Comparison of ENCODE assay signal across 8 mouse cellular contexts in the genomic region with DNA sequence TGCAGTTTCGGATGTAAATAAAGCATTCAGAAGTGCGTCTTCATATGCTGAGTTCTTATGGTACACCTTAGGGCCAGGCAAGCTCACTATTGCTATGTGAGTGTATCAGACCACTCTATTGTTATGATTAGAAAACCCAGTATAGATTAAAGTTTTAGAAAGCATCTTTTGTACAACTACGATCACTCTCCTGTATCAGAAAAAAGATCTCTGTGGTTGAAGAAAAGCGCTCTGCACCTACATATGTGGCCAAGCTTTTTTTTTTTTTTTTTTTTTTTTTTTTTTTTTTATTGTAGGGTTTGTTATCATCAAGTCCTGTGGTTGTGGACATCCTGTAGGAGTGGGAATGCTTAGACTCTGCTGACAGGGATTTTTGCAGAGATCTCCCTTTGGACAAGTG. TPM values are rescaled to one million over a fixed set of nuclear protein-coding genes. Genes with fewer than 3 reads are reported as not detected.
DNase-seq lines count a peak whose midpoint lies in the region; ATAC-seq and TF ChIP-seq lines count a peak whose summit lies in the region.

No protein-coding gene starts in this region.

- no peak overlapping the region for H3K27ac ChIP-seq in heart, embryonic 15.5 days
- H3K27ac ChIP-seq in hindbrain, embryonic 11.5 days (ENCODE audit: low read depth, low read length): no peak overlapping the region
- H3K27ac ChIP-seq in midbrain, embryonic 13.5 days: no peak overlapping the region

- peaks cover 4% of the 10 kb centered on the region for H3K4me1 ChIP-seq in heart, embryonic 15.5 days (replicated peaks)
- peaks cover 18% of the 10 kb centered on the region for H3K4me1 ChIP-seq in G1E (ENCODE audit: insufficient read depth, low read depth, low read length)
- no peaks in the 10 kb centered on the region for H3K4me1 ChIP-seq in hindbrain, embryonic 11.5 days (replicated peaks; ENCODE audit: control insufficient read depth, insufficient read depth, low read length)
- peaks cover 29% of the 10 kb centered on the region for H3K4me1 ChIP-seq in midbrain, embryonic 13.5 days (replicated peaks)

- 47% methylated on average over 4 of the region's 4 CpGs for WGBS in heart, embryonic 15.5 days
- 73% methylated on average over 4 of the region's 4 CpGs for WGBS in hindbrain, embryonic 11.5 days
- 54% methylated on average over 4 of the region's 4 CpGs for WGBS in midbrain, embryonic 13.5 days

- H3K27me3 ChIP-seq in heart, embryonic 15.5 days: no peaks in the 10 kb centered on the region
- H3K27me3 ChIP-seq in G1E (ENCODE audit: insufficient read depth, low read length): no peaks in the 10 kb centered on the region
- H3K27me3 ChIP-seq in hindbrain, embryonic 11.5 days (ENCODE audit: control insufficient read depth, insufficient read depth, low read length): no peaks in the 10 kb centered on the region
- no peaks in the 10 kb centered on the region for H3K27me3 ChIP-seq in midbrain, embryonic 13.5 days

- H3K9me3 ChIP-seq in heart, embryonic 15.5 days (replicated peaks): no peaks in the 10 kb centered on the region
- H3K9me3 ChIP-seq in G1E (replicated peaks): no peaks in the 10 kb centered on the region
- H3K9me3 ChIP-seq in hindbrain, embryonic 11.5 days (ENCODE audit: control insufficient read depth, low read length): no peaks in the 10 kb centered on the region; the same call in 1 of the 2 replicates
- peaks cover 4% of the 10 kb centered on the region; the same call in 1 of the 2 replicates for H3K9me3 ChIP-seq in midbrain, embryonic 13.5 days

- no peak for DNase-seq in heart, adult 11 months
- no peak for DNase-seq in G1E (ENCODE audit: low spot score)
- DNase-seq in hindbrain, embryonic 11.5 days (ENCODE audit: low spot score): no peak
- no peak for DNase-seq in layer of hippocampus, adult 9-11 months
- no peak for DNase-seq in kidney, postnatal 14 days
- no peak for DNase-seq in adrenal gland, postnatal 36 days

- TF ChIP-seq CTCF in G1E (IDR thresholded peaks at IDR 0.05; ENCODE audit: low read depth, low read length): no peak

- peaks cover 4% of the 10 kb centered on the region; the same call in 1 of the 2 replicates for H3K36me3 ChIP-seq in heart, embryonic 15.5 days
- H3K36me3 ChIP-seq in G1E (replicated peaks): peaks cover 11% of the 10 kb centered on the region
- H3K36me3 ChIP-seq in hindbrain, embryonic 11.5 days (ENCODE audit: control insufficient read depth, insufficient read depth, low read length): no peaks in the 10 kb centered on the region
- H3K36me3 ChIP-seq in midbrain, embryonic 13.5 days: peaks cover 15% of the 10 kb centered on the region

- H3K4me2 ChIP-seq in heart, embryonic 15.5 days: peak overlapping the region; percentile 60
- H3K4me2 ChIP-seq in hindbrain, embryonic 11.5 days (replicated peaks; ENCODE audit: low read depth, low read length): peak overlapping the region; percentile 37
- H3K4me2 ChIP-seq in midbrain, embryonic 13.5 days (replicated peaks): peak overlapping the region; percentile 62

- H3K9ac ChIP-seq in heart, embryonic 15.5 days: no peak overlapping the region
- no peak overlapping the region for H3K9ac ChIP-seq in hindbrain, embryonic 11.5 days (ENCODE audit: low read depth, low read length)
- H3K9ac ChIP-seq in midbrain, embryonic 13.5 days (replicated peaks): peak overlapping the region; percentile 39; the same call in 1 of the 2 replicates

- no peak for ATAC-seq in heart, embryonic 15.5 days (replicated peaks; ENCODE audit: insufficient number of reproducible peaks, insufficient read depth, low FRiP score, low read depth)
- ATAC-seq in G1E (ENCODE audit: extremely low read depth, insufficient number of reproducible peaks, low FRiP score, poor library complexity, severe bottlenecking): no peak
- ATAC-seq in hindbrain, embryonic 11.5 days (ENCODE audit: low FRiP score): no peak
- no peak for ATAC-seq in midbrain, embryonic 13.5 days

- H3K4me3 ChIP-seq in heart, embryonic 15.5 days: peak overlapping the region; percentile 84
- peak overlapping the region; percentile 71; the same call in 1 of the 2 replicates for H3K4me3 ChIP-seq in G1E (ENCODE audit: low read depth, low read length)
- H3K4me3 ChIP-seq in hindbrain, embryonic 11.5 days (ENCODE audit: low read depth, low read length): peak overlapping the region; percentile 57
- H3K4me3 ChIP-seq in midbrain, embryonic 13.5 days (replicated peaks): peak overlapping the region; percentile 62

RNA-seq across cellular contexts. Expression of a gene that starts 0.9 kb away (rescaled TPM):
- polyA plus RNA-seq in heart, embryonic 15.5 days (2015; fragmentation: Nextera tagmentation; extraction: Ambion mirVana): 12.8 and 13.7 TPM in 2 replicates
- total RNA-seq in G1E (2014; fragmentation: Nextera tagmentation): 21.9 and 28.6 TPM in 2 replicates
- 15.7 and 18.4 TPM in 2 replicates for total RNA-seq in G1E (2017)
- polyA plus RNA-seq in G1E (2012): 0.36 and 0.54 TPM in 2 replicates
- 21.5 and 24.7 TPM in 2 replicates for polyA plus RNA-seq in hindbrain, embryonic 11.5 days (2014; fragmentation: Nextera tagmentation; extraction: Ambion mirVana)
- polyA plus RNA-seq in midbrain, embryonic 13.5 days (2015; fragmentation: Nextera tagmentation; extraction: Ambion mirVana): 20.7 and 22.3 TPM in 2 replicates
- total RNA-seq in adrenal gland, postnatal 36 days (2021): 10 to 100 TPM; 12.0 to 13.7 TPM

RNA-seq across cellular contexts. Expression of a gene that starts 1.0 kb away (rescaled TPM):
- 10.7 and 12.2 TPM in 2 replicates for polyA plus RNA-seq in heart, embryonic 15.5 days (2015; fragmentation: Nextera tagmentation; extraction: Ambion mirVana)
- total RNA-seq in G1E (2014; fragmentation: Nextera tagmentation): 72.9 and 101 TPM in 2 replicates
- total RNA-seq in G1E (2017): 40.8 and 44.5 TPM in 2 replicates
- 1.4 and 2.0 TPM in 2 replicates for polyA plus RNA-seq in G1E (2012)
- 27.2 and 27.9 TPM in 2 replicates for polyA plus RNA-seq in hindbrain, embryonic 11.5 days (2014; fragmentation: Nextera tagmentation; extraction: Ambion mirVana)
- 20.9 and 21.5 TPM in 2 replicates for polyA plus RNA-seq in midbrain, embryonic 13.5 days (2015; fragmentation: Nextera tagmentation; extraction: Ambion mirVana)
- total RNA-seq in adrenal gland, postnatal 36 days (2021): 1 to 10 TPM; 8.6 to 9.2 TPM

RNA-seq across cellular contexts. Expression of a gene that starts 53.6 kb away (rescaled TPM):
- 4.1 and 4.2 TPM in 2 replicates for polyA plus RNA-seq in heart, embryonic 15.5 days (2015; fragmentation: Nextera tagmentation; extraction: Ambion mirVana)
- total RNA-seq in G1E (2014; fragmentation: Nextera tagmentation) (15.5 and 16.5 TPM in 2 replicates), G1E (2017) (4.8 and 5.6 TPM in 2 replicates)
- 0.51 and 0.59 TPM in 2 replicates for polyA plus RNA-seq in G1E (2012)
- 8.6 and 10.0 TPM in 2 replicates for polyA plus RNA-seq in hindbrain, embryonic 11.5 days (2014; fragmentation: Nextera tagmentation; extraction: Ambion mirVana)
- polyA plus RNA-seq in midbrain, embryonic 13.5 days (2015; fragmentation: Nextera tagmentation; extraction: Ambion mirVana): 11.8 and 12.0 TPM in 2 replicates
- total RNA-seq in adrenal gland, postnatal 36 days (2021): 1 to 10 TPM; 1.8 to 2.5 TPM
